Mouse (Mus musculus) adrenal gland, adult 2 months (tissue): Measurements from ENCODE around the gene Vmn1r224. TPM values are rescaled to one million over a fixed set of nuclear protein-coding genes. Genes with fewer than 3 reads are reported as not detected.

Experiments used
- DNase-seq: peaks from one replicate; pipeline ENCODE4 v3.0.0; 2021
- long read RNA-seq: library from polyadenylated mRNA; stranded (forward); transcript quantifications from one replicate; pipeline ENCODE4 v2.0.0, GENCODE M21; 2021
- polyA plus RNA-seq: library from polyadenylated mRNA; depleted of rRNA; stranded (reverse); fragments of >200 nt; gene quantifications from 2 replicates; pipeline ENCODE4 v1.2.3, GENCODE M21; 2012; rRNA removed
- total RNA-seq, 2 experiments: library from RNA; stranded (reverse); gene quantifications; 2 replicates each; pipeline ENCODE4 v1.2.3; 2021

Gene Vmn1r224
- total RNA-seq (not detected), polyA plus RNA-seq (not detected in 2 replicates)
- long read RNA-seq: 0 reads

- no peak for DNase-seq
Measured at GRCm38 (mm10) chr17:20413846-20414245, at the start of gene Vmn1r224. TSS of gene Vmn1r224 (plus strand) at chr17:20414146.

- no peak for DNase-seq
Measured at GRCm38 (mm10) chr17:20399105-20399504, 14.8 kb upstream of the Vmn1r224 start.

GRCm38 (mm10) chr17:20439263-20439662 is 25.3 kb downstream of the Vmn1r224 start:
- DNase-seq: no peak

- DNase-seq: no peak
Measured at GRCm38 (mm10) chr17:20473311-20473710, 59.4 kb downstream of the Vmn1r224 start.

Other genes starting within 250 kb of the Vmn1r224 start
- gene Fpr-rs6, start 231.0 kb upstream of the Vmn1r224 start, total RNA-seq: not detected
- not detected in 2 replicates for gene Fpr-rs6, start 231.0 kb upstream of the Vmn1r224 start, polyA plus RNA-seq
- gene Vmn2r105, start 179.1 kb upstream of the Vmn1r224 start, total RNA-seq: not detected
- gene Vmn2r105, start 179.1 kb upstream of the Vmn1r224 start, polyA plus RNA-seq: not detected in 2 replicates
- gene Vmn2r106, start 128.6 kb upstream of the Vmn1r224 start, total RNA-seq: not detected
- not detected in 2 replicates for gene Vmn2r106, start 128.6 kb upstream of the Vmn1r224 start, polyA plus RNA-seq
- gene Vmn2r107, start 68.9 kb upstream of the Vmn1r224 start, total RNA-seq: not detected
- gene Vmn2r107, start 68.9 kb upstream of the Vmn1r224 start, polyA plus RNA-seq: not detected in 2 replicates
- gene Vmn2r108, start 67.2 kb downstream of the Vmn1r224 start, total RNA-seq: not detected
- gene Vmn2r108, start 67.2 kb downstream of the Vmn1r224 start, polyA plus RNA-seq: not detected in 2 replicates
- not detected for gene Vmn1r225, start 84.0 kb downstream of the Vmn1r224 start, total RNA-seq
- gene Vmn1r225, start 84.0 kb downstream of the Vmn1r224 start, polyA plus RNA-seq: not detected in 2 replicates
- gene Vmn2r109, start 150.6 kb downstream of the Vmn1r224 start, total RNA-seq: not detected
- not detected in 2 replicates for gene Vmn2r109, start 150.6 kb downstream of the Vmn1r224 start, polyA plus RNA-seq
- not detected for gene Vmn2r110, start 182.3 kb downstream of the Vmn1r224 start, total RNA-seq
- gene Vmn2r110, start 182.3 kb downstream of the Vmn1r224 start, polyA plus RNA-seq: not detected in 2 replicates
- not detected for gene Fpr-rs3, start 210.7 kb downstream of the Vmn1r224 start, total RNA-seq
- gene Fpr-rs3, start 210.7 kb downstream of the Vmn1r224 start, polyA plus RNA-seq: not detected in 2 replicates